Mouse (Mus musculus): ENCODE results near the gene Tuba4a. TPM values are rescaled to one million over a fixed set of nuclear protein-coding genes. Genes with fewer than 3 reads are reported as not detected.

Tuba4a gene
- total and polyA plus RNA-seq, 3 experiments = 180 to 294 (median 192) TPM

GRCm38 (mm10) chr1:75180741-75181140 is 38.9 kb downstream of the Tuba4a start:
- Histone ChIP-seq H3K27ac (ENCODE audit: insufficient read depth, low read depth) (no peak overlapping the region), H3K27me3 (replicated peaks) (no peaks in the 10 kb centered on the region), H3K4me3 (replicated peaks in 1 of 3; ENCODE audit: low read depth in 2 of 3, low read length in 2 of 3, poor library complexity in 1 of 3) (peak overlapping the region in 1 of 3 experiments; percentile 80), H3K79me2 (replicated peaks; ENCODE audit: control insufficient read depth, extremely low read depth, insufficient read depth, poor library complexity, severe bottlenecking) (no peaks in the 10 kb centered on the region), H3K4me1 (ENCODE audit: control insufficient read depth in 1 of 2, insufficient read depth in 2 of 2) (peaks cover 0 to 20% of the 10 kb centered on the region in 2 experiments; a peak in 3 of 4 replicates), H3K9ac (ENCODE audit: insufficient read depth, low read depth) (no peak overlapping the region), H3K4me2 (ENCODE audit: insufficient read depth, low read depth, poor library complexity, severe bottlenecking) (peak overlapping the region; percentile 24; the same call in 1 of the 2 replicates), H3K36me3 (replicated peaks in 1 of 2; ENCODE audit: control insufficient read depth in 1 of 2, insufficient read depth in 1 of 2, low read length in 1 of 2) (peaks cover 45 to 73% of the 10 kb centered on the region in 2 experiments), H3K9me3 (replicated peaks; ENCODE audit: low read length) (peaks cover 3% of the 10 kb centered on the region)
- in situ Hi-C loops (cut with MboI; ENCODE audit: low pct_ligation_motif_present, low pct_unique_long_range_greater_than_20kb, low sequenced_read_pairs) (no loop called here), dilution Hi-C loops (cut with MboI; ENCODE audit: extremely low pct_ligation_motif_present, extremely low pct_unique_long_range_greater_than_20kb, low sequenced_read_pairs) (no loop called here)
- TF ChIP-seq CHD2 (IDR thresholded peaks at IDR 0.05; ENCODE audit: low read length) (no peak), E2F4 (IDR thresholded peaks at IDR 0.05; ENCODE audit: insufficient replicate concordance, low read depth, low read length) (no peak), MAX (IDR thresholded peaks at IDR 0.05; ENCODE audit: low read length) (no peak), ELF1 (IDR thresholded peaks at IDR 0.05; ENCODE audit: low read depth, low read length) (no peak), USF2 (conservative IDR thresholded peaks at IDR 0.05; ENCODE audit: low read depth, low read length) (no peak), ZNF384 (IDR thresholded peaks at IDR 0.05; ENCODE audit: low read depth, low read length) (no peak), JUN (IDR thresholded peaks at IDR 0.05; ENCODE audit: insufficient read depth, low read depth, low read length) (no peak), MXI1 (IDR thresholded peaks at IDR 0.05; ENCODE audit: low read depth, low read length) (no peak), ZKSCAN1 (IDR thresholded peaks at IDR 0.05; ENCODE audit: borderline replicate concordance, low read depth, low read length) (no peak), NRF1 (IDR thresholded peaks at IDR 0.05; ENCODE audit: low read depth, low read length) (no peak), ZMIZ1 (IDR thresholded peaks at IDR 0.05; ENCODE audit: low read depth, low read length) (no peak), MAFK (IDR thresholded peaks at IDR 0.05; ENCODE audit: insufficient replicate concordance, low read length) (no peak), NELFE (IDR thresholded peaks at IDR 0.05; ENCODE audit: low read depth, low read length) (no peak), MYC (IDR thresholded peaks at IDR 0.05; ENCODE audit: low read depth, low read length) (no peak), RCOR1 (conservative IDR thresholded peaks at IDR 0.05; ENCODE audit: low read depth, low read length) (no peak)
- no peak for DNase-seq (ENCODE audit: extremely low read depth)

- peaks cover 44 to 73% of the 10 kb centered on the region in 2 experiments for H3K36me3 ChIP-seq (replicated peaks in 1 of 2; ENCODE audit: control insufficient read depth in 1 of 2, insufficient read depth in 1 of 2, low read length in 1 of 2)
- no peak within 1 kb of the TSS for H3K27ac ChIP-seq (ENCODE audit: insufficient read depth, low read depth)
- peaks cover 0 to 20% of the 10 kb centered on the region in 2 experiments; a peak in 3 of 4 replicates for H3K4me1 ChIP-seq (ENCODE audit: control insufficient read depth in 1 of 2, insufficient read depth in 2 of 2)
- H3K4me3 ChIP-seq (replicated peaks in 1 of 3; ENCODE audit: low read depth in 2 of 3, low read length in 2 of 3, poor library complexity in 1 of 3) = peak within 1 kb of the TSS; percentile 63 to 80 (median 76)
- peak within 1 kb of the TSS; percentile 63 for H3K4me2 ChIP-seq (ENCODE audit: insufficient read depth, low read depth, poor library complexity, severe bottlenecking)
- H3K79me2 ChIP-seq (replicated peaks; ENCODE audit: control insufficient read depth, extremely low read depth, insufficient read depth, poor library complexity, severe bottlenecking) = no peaks in the 10 kb centered on the region
- in situ Hi-C loops (cut with MboI; ENCODE audit: low pct_ligation_motif_present, low pct_unique_long_range_greater_than_20kb, low sequenced_read_pairs) = no loop called here
- no peaks in the 10 kb centered on the region for H3K27me3 ChIP-seq (replicated peaks)
- H3K9me3 ChIP-seq (replicated peaks; ENCODE audit: low read length) = peaks cover 3% of the 10 kb centered on the region
- peak within 1 kb of the TSS; percentile 59; the same call in 1 of the 2 replicates for H3K9ac ChIP-seq (ENCODE audit: insufficient read depth, low read depth)
- DNase-seq (ENCODE audit: extremely low read depth) = peak; percentile 94
- dilution Hi-C loops (cut with MboI; ENCODE audit: extremely low pct_ligation_motif_present, extremely low pct_unique_long_range_greater_than_20kb, low sequenced_read_pairs) = no loop called here
- TF ChIP-seq CTCF (conservative IDR thresholded peaks at IDR 0.05 in 1 of 2, IDR thresholded peaks at IDR 0.05 in 1 of 2; ENCODE audit: low read depth in 2 of 2, low read length in 2 of 2) = no peak
- peak; percentile 51; the same call in 1 of the 2 replicates for TF ChIP-seq NELFE (IDR thresholded peaks at IDR 0.05; ENCODE audit: low read depth, low read length)
- peak; percentile 93; the same call in 1 of the 2 replicates for TF ChIP-seq E2F4 (IDR thresholded peaks at IDR 0.05; ENCODE audit: insufficient replicate concordance, low read depth, low read length)
- no peak for TF ChIP-seq MAFK (IDR thresholded peaks at IDR 0.05; ENCODE audit: insufficient replicate concordance, low read length)
- no peak for TF ChIP-seq SIN3A (IDR thresholded peaks at IDR 0.05; ENCODE audit: low read length)
- no peak for TF ChIP-seq TBP (conservative IDR thresholded peaks at IDR 0.05; ENCODE audit: low read depth, low read length)
- TF ChIP-seq PAX5 (IDR thresholded peaks at IDR 0.05; ENCODE audit: low read length) = no peak
- no peak for TF ChIP-seq ZC3H11A (IDR thresholded peaks at IDR 0.05; ENCODE audit: low read depth, low read length)
- TF ChIP-seq KAT2A (IDR thresholded peaks at IDR 0.05; ENCODE audit: insufficient replicate concordance, low read length) = no peak
- TF ChIP-seq EP300 (IDR thresholded peaks at IDR 0.05; ENCODE audit: low read length) = no peak
- TF ChIP-seq JUND (conservative IDR thresholded peaks at IDR 0.05; ENCODE audit: low read depth, low read length) = no peak
- no peak for TF ChIP-seq RCOR1 (conservative IDR thresholded peaks at IDR 0.05; ENCODE audit: low read depth, low read length)
- TF ChIP-seq MYC (IDR thresholded peaks at IDR 0.05; ENCODE audit: low read depth, low read length) = no peak
- TF ChIP-seq POLR2AphosphoS2 (IDR thresholded peaks at IDR 0.05; ENCODE audit: low read depth, low read length) = no peak
- no peak for TF ChIP-seq UBTF (IDR thresholded peaks at IDR 0.05; ENCODE audit: low read depth, low read length)
- TF ChIP-seq ELF1 (IDR thresholded peaks at IDR 0.05; ENCODE audit: low read depth, low read length) = peak; percentile 58; the same call in 1 of the 2 replicates
- TF ChIP-seq HCFC1 (IDR thresholded peaks at IDR 0.05; ENCODE audit: low read depth, low read length) = peak; percentile 58
- TF ChIP-seq MEF2A (IDR thresholded peaks at IDR 0.05; ENCODE audit: borderline replicate concordance, low read depth, low read length) = no peak
- no peak for TF ChIP-seq BHLHE40 (IDR thresholded peaks at IDR 0.05; ENCODE audit: low read depth, low read length)
- TF ChIP-seq CHD2 (IDR thresholded peaks at IDR 0.05; ENCODE audit: low read length) = no peak
- TF ChIP-seq POLR2A (IDR thresholded peaks at IDR 0.05; ENCODE audit: low read depth, low read length) = peak; percentile 77
- no peak for TF ChIP-seq SMC3 (IDR thresholded peaks at IDR 0.05; ENCODE audit: low read depth, low read length)
- no peak for TF ChIP-seq GABPA (IDR thresholded peaks at IDR 0.05; ENCODE audit: insufficient replicate concordance, low read depth, low read length)
- TF ChIP-seq NRF1 (IDR thresholded peaks at IDR 0.05; ENCODE audit: low read depth, low read length) = peak; percentile 70
- no peak for TF ChIP-seq IRF4 (IDR thresholded peaks at IDR 0.05; ENCODE audit: low read depth, low read length)
Observed at GRCm38 (mm10) chr1:75180105-75180590, 39.5 kb downstream of the Tuba4a start, which contains the start of gene Abcb6. Gene Abcb6, minus strand, starts transcription at chr1:75180392.
